Mouse (Mus musculus): ENCODE results near the gene Pdzrn3. TPM values are rescaled to one million over a fixed set of nuclear protein-coding genes. Genes with fewer than 3 reads are reported as not detected.
A peak's percentile ranks its signal among the peaks of the same experiment; 100 is the strongest.

Pdzrn3 gene
- polyA plus RNA-seq, 2 experiments: 0.36 to 0.92 TPM

DNA sequence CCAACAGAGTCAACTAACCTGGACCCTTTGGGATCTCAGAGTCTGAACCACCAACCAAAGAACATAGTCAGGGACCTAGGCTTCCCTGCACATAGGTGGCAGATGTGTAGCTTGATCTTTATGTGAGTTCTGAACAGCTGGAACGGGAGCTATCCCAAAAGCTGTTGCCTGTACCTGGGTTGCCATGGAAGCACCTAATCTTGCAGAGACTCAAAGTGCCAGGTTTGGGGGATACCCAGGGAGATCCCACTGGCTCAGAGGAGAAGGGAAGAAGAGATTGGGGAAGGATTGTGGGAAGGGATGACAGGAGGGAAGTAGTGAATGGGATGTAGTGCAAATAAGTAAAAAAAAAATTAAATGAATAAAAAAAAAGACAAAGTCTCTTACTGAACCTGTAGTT is 268.7 kb downstream of the Pdzrn3 start:
- Histone ChIP-seq H3K9me3 (ENCODE audit: control insufficient read depth, low read length) (no peaks in the 10 kb centered on the region), H3K9ac (replicated peaks) (no peak overlapping the region), H3K27me3 (ENCODE audit: control insufficient read depth, insufficient read depth, low read length) (no peaks in the 10 kb centered on the region), H3K36me3 (replicated peaks; ENCODE audit: control insufficient read depth, insufficient read depth, low read depth) (no peaks in the 10 kb centered on the region), H3K4me1 (replicated peaks; ENCODE audit: control insufficient read depth in 2 of 2, insufficient read depth in 2 of 2, low read length in 1 of 2) (no peaks in the 10 kb centered on the region), H3K4me2 (ENCODE audit: low read depth) (no peak overlapping the region), H3K27ac (no peak overlapping the region), H3K4me3 (ENCODE audit: insufficient read depth in 1 of 2, low read depth in 2 of 2, low read length in 2 of 2) (no peak overlapping the region)
- TF ChIP-seq CTCF (IDR thresholded peaks at IDR 0.05; ENCODE audit: low read depth) (no peak), EP300 (IDR thresholded peaks at IDR 0.05; ENCODE audit: low read depth) (no peak)
- ATAC-seq (ENCODE audit: insufficient read depth): no peak
- 35% methylated on average over 1 of the region's 1 CpGs for WGBS (ENCODE audit: insufficient replicate concordance)
- DNase-seq (ENCODE audit: low read depth in 3 of 3, low spot score in 3 of 3): no peak

DNA sequence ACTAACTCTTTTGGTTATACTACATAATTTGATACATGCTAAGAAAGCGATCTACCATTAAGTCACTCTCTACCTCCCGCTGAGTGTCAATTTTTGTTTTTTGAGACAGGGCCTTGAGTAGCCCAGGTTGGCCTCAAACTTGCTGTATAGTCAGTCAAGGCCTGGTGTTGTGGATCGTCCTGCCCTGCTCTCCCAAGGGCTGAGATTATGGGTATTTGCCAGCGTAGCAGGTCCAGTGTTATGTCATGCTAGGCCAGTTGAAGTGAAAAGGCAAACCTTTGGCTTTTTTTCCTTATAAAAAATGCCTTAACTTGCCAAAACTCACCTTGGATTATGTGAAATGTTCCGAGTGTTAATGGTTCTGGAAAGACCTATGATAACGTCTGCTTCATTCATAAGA is 274.2 kb downstream of the Pdzrn3 start:
- no peaks in the 10 kb centered on the region for H3K36me3 ChIP-seq (replicated peaks; ENCODE audit: control insufficient read depth, insufficient read depth, low read depth)
- H3K27me3 ChIP-seq (ENCODE audit: control insufficient read depth, insufficient read depth, low read length): no peaks in the 10 kb centered on the region
- TF ChIP-seq EP300 (IDR thresholded peaks at IDR 0.05; ENCODE audit: low read depth) (no peak), CTCF (IDR thresholded peaks at IDR 0.05; ENCODE audit: low read depth) (no peak)
- no peak overlapping the region for H3K9ac ChIP-seq (replicated peaks)
- no peak overlapping the region for H3K4me3 ChIP-seq (ENCODE audit: insufficient read depth in 1 of 2, low read depth in 2 of 2, low read length in 2 of 2)
- ATAC-seq (ENCODE audit: insufficient read depth): no peak
- H3K27ac ChIP-seq: no peak overlapping the region
- no peak for DNase-seq (ENCODE audit: low read depth in 3 of 3, low spot score in 3 of 3)
- 69% methylated on average over 6 of the region's 6 CpGs for WGBS (ENCODE audit: insufficient replicate concordance)
- 0 out of 4 replicates have a peak, but pooled peaks cover 0 to 3% of the 10 kb centered on the region in 2 experiments for H3K4me1 ChIP-seq (replicated peaks; ENCODE audit: control insufficient read depth in 2 of 2, insufficient read depth in 2 of 2, low read length in 1 of 2)
- H3K9me3 ChIP-seq (ENCODE audit: control insufficient read depth, low read length): no peaks in the 10 kb centered on the region
- H3K4me2 ChIP-seq (ENCODE audit: low read depth): no peak overlapping the region

DNA sequence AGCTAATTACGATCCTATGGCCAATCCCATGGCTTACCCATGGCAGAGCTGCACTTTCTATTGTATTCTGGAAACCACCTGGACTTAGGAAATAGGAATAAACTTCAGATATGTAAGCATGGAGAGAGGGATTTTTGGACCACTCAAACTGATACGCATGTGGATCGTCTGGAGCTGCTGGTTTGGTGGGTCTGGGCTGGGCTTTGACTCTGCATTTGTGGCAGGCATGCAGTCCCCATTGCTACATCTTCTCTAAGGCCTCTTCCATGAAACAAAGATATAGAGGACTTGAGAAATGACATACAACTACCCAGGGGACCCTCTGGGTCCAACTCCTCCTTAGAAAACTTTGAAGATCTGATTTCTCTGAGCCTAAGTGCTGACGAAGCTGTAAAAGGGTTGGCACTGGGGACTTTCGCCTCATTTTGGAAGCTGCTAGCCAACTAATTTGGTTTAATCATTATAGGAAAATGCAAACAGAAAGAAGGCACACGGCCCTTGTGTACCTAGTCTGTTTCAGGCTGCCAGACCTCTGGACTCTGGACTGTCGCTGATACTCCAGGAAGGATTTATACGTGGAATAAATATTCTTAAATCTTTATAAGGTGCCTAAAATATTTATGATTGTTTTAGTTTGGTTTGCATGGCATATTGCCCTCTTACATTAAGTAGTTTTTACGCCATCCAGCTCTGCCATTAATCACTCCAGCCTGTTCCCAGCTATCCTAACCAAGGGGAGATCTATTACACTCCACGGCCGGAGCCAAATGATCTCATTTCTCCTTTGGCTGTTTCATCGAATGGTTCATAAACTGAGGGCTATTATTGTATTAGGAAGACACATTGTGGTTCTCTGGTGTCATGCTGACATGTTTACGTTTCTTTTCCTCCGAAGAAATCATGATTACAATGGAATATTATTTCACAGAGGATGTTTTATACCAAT is 275.7 kb downstream of the Pdzrn3 start:
- H3K4me3 ChIP-seq (ENCODE audit: insufficient read depth in 1 of 2, low read depth in 2 of 2, low read length in 2 of 2): no peak overlapping the region
- no peaks in the 10 kb centered on the region for H3K27me3 ChIP-seq (ENCODE audit: control insufficient read depth, insufficient read depth, low read length)
- peak; percentile 59; the same call in 1 of the 2 replicates for ATAC-seq (ENCODE audit: insufficient read depth)
- H3K4me2 ChIP-seq (ENCODE audit: low read depth): no peak overlapping the region
- H3K4me1 ChIP-seq (replicated peaks; ENCODE audit: control insufficient read depth in 2 of 2, insufficient read depth in 2 of 2, low read length in 1 of 2): 0 out of 4 replicates have a peak, but pooled peaks cover 0 to 3% of the 10 kb centered on the region in 2 experiments
- H3K27ac ChIP-seq: no peak overlapping the region
- TF ChIP-seq EP300 (IDR thresholded peaks at IDR 0.05; ENCODE audit: low read depth) (no peak), CTCF (IDR thresholded peaks at IDR 0.05; ENCODE audit: low read depth) (no peak)
- 57% methylated on average over 14 of the region's 14 CpGs for WGBS (ENCODE audit: insufficient replicate concordance)
- H3K36me3 ChIP-seq (replicated peaks; ENCODE audit: control insufficient read depth, insufficient read depth, low read depth): no peaks in the 10 kb centered on the region
- H3K9ac ChIP-seq (replicated peaks): no peak overlapping the region
- DNase-seq (ENCODE audit: low read depth in 3 of 3, low spot score in 3 of 3): peak in 2 of 3 experiments; percentile 4 to 7
- H3K9me3 ChIP-seq (ENCODE audit: control insufficient read depth, low read length): no peaks in the 10 kb centered on the region

Data from liver, embryonic 14.5 days (tissue).